Mouse (Mus musculus): ENCODE data around the gene Kcnq2.
A peak's percentile ranks its signal among the peaks of the same experiment; 100 is the strongest.

Kcnq2 gene

GRCm38 (mm10) chr2:181134591-181135445 lies at the start of gene Kcnq2:
Kcnq2 (minus strand) TSS chr2:181135300.
- no peak for DNase-seq (ENCODE audit: low read depth, low spot score)

DNA sequence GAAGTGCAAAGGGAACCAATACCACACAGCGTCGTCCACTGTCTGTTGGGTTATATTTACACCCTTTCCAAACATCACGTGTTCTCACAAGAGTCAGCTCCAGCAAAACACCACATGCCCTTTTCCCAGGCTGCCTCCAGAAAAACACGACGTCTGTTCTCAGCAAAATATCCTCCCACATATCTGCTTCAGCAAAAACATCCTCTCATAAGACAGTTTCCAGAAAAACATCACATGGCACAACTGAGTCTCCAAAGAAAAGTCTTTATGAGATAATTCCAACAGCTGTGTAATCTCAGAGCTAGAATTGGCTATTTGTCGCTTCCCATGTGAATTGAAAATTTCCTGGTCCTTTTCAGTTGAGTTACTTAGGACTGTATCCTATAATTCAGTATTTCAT lies 45.8 kb upstream of the Kcnq2 start:
- DNase-seq (ENCODE audit: low read depth, low spot score) = no peak

DNA sequence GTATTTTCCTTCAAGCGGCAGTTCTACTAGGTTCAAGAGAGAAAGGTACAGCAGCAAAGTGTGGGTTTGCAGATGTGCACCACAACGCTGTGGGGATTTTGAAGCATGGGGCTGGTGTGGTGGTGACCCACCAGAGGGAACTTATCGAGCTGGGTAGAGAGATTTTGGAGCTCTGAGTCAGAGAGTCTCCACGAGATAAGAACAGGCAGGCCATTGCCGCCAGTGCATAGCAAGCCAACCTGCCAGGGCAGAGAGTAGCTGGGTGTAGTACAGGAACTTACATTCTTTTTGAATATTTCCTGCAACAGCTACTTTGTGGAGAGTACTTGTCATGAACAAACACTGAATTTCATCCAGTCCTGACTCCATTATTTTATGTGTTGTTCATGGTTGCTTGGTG lies 43.4 kb upstream of the Kcnq2 start:
- DNase-seq (ENCODE audit: low read depth, low spot score) = no peak

DNA sequence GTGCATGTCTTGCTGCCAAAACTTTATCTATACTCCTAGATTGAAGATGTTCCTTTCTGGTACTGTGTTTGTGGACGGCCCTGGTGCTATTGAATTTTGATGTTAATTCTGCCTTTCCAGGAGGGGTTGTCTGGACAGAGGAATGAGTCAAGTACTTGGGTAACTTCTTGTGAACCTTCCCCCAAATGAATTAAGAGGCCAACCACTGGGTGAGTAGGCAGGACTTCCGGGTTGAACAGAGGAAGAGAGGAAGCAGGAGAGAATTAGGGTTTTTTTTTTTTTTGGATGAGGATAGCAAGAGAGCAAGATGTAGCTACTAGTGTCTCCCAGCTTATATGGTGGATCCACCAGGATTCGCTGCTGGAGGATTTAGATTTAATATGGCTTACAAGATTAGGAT lies 42.9 kb upstream of the Kcnq2 start:
- no peak for DNase-seq (ENCODE audit: low read depth, low spot score)

- no peak for DNase-seq (ENCODE audit: low read depth, low spot score)
These were observed 39.5 kb upstream of the Kcnq2 start for GRCm38 (mm10) chr2:181174646-181175045.

- no peak for DNase-seq (ENCODE audit: low read depth, low spot score)
These were observed 31.4 kb upstream of the Kcnq2 start for GRCm38 (mm10) chr2:181166469-181166868.

DNA sequence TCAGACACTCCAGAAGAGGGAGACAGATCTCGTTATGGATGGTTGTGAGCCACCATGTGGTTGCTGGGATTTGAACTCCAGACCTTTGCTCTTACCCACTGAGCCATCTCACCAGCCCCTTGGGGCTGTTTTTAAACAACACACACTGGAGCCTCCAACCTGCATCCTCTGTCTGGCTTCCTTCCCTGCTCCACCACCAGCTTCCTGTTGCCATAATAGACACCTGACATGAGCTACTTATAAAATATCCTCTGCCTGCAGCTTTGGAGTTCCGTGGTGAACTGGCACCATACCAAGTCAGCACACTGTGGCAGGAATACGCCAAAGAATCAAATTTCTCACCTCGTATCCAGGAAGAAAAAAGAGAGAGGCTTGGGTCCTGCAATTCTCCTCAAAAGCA lies 25.7 kb upstream of the Kcnq2 start:
- DNase-seq (ENCODE audit: low read depth, low spot score) = no peak

- DNase-seq (ENCODE audit: low read depth, low spot score) = peak; percentile 43
These were observed 24.7 kb upstream of the Kcnq2 start for GRCm38 (mm10) chr2:181159771-181160170.

- DNase-seq (ENCODE audit: low read depth, low spot score) = peak; percentile 89
These were observed 24.0 kb upstream of the Kcnq2 start for GRCm38 (mm10) chr2:181159091-181159514.

DNA sequence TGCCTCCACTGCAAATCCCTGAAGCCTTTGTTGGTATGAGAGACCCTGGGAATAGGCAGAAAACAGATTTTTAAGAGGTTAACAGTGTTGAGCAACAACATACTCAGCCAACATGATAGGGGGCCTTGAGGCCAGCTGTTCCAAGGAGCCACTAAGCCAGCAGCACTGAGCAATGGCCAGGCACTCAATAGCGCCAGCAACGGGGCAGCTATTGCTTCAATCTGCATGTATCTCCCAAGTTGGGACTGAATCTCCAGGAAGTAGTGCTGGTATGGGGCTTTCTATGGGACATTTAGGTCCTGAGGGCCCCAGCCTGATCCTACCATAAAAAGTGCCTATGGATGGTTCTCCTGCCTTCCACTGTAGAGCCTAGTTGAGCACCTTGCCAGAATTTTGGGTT lies 23.4 kb upstream of the Kcnq2 start:
- DNase-seq (ENCODE audit: low read depth, low spot score) = no peak

DNA sequence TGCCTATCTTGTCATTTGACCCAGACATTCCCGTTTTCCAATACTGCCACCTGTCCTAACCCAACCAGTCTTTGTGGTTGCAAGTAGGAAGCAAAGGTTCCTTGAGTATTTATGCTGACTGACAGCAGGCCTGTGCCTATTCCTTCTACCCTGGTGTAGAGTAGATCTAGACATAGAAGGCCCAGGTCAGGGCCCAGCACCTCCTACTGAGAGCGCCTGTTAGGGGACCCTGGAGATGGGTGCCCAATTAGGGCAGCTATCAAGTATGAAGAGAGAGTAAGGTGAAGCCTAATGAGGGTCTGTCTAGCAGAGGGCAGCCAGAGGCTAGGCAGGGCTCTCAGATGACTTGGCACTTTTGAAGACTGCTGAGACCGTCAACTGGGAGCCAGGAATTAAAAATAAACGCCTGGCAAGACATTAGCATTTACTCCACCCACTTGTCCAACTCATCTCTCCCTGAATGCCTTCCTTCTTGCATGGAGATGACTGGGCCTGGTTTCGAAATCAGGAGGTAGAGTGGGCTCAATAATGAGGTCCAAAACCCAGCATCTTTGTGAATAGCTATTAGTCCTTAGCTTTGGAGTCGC lies 22.7 kb upstream of the Kcnq2 start:
- peak; percentile 89 for DNase-seq (ENCODE audit: low read depth, low spot score)

DNA sequence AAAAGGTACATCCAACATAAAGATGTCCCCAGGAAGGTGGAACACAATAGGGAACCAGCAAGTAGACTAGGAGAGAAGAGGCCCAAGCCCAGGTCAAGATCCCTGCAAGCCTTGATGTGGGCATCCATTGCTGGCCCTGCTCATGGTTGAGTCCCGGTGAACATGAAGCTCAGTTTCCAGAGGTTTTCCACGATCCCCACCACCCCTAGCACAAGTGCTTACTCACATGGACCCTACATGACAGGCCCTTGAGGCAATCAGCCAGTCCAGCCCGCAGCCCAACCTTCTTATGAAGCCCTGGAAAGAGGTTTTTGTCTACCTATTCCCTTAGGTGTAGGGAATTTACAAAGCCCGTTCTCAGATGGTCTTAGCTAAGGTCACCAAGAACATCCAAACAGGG lies 22.1 kb upstream of the Kcnq2 start:
- DNase-seq (ENCODE audit: low read depth, low spot score) = no peak

- DNase-seq (ENCODE audit: low read depth, low spot score) = peak; percentile 68
These were observed 21.4 kb upstream of the Kcnq2 start, which contains the start of gene Eef1a2 for GRCm38 (mm10) chr2:181156248-181157121. Eef1a2 (minus strand) TSS chr2:181157014.

- peak; percentile 89 for DNase-seq (ENCODE audit: low read depth, low spot score)
These were observed 20.7 kb upstream of the Kcnq2 start for GRCm38 (mm10) chr2:181155801-181156200.

- peak; percentile 65 for DNase-seq (ENCODE audit: low read depth, low spot score)
These were observed 19.8 kb upstream of the Kcnq2 start for GRCm38 (mm10) chr2:181154831-181155415.

- no peak for DNase-seq (ENCODE audit: low read depth, low spot score)
These were observed 19.3 kb upstream of the Kcnq2 start for GRCm38 (mm10) chr2:181154361-181154760.

GRCm38 (mm10) chr2:181153837-181154236 lies 18.7 kb upstream of the Kcnq2 start:
- DNase-seq (ENCODE audit: low read depth, low spot score) = no peak

- no peak for DNase-seq (ENCODE audit: low read depth, low spot score)
These were observed 18.0 kb upstream of the Kcnq2 start for GRCm38 (mm10) chr2:181153131-181153530.

DNA sequence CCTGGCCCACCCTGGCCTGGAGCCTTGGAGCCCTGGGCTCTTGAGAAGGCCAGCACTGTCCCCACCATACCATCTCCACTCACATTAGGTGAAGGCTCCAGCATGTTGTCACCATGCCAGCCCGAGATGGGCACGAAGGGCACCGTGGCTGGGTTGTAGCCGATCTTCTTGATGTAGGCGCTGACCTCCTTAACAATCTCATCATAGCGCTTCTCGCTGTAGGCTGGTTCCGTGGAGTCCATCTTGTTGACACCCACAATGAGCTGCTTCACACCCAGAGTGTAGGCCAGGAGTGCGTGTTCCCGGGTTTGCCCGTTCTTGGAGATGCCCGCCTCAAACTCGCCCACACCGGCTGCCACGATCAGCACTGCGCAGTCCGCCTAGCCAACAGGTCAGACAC lies 17.6 kb upstream of the Kcnq2 start:
- DNase-seq (ENCODE audit: low read depth, low spot score) = no peak

DNA sequence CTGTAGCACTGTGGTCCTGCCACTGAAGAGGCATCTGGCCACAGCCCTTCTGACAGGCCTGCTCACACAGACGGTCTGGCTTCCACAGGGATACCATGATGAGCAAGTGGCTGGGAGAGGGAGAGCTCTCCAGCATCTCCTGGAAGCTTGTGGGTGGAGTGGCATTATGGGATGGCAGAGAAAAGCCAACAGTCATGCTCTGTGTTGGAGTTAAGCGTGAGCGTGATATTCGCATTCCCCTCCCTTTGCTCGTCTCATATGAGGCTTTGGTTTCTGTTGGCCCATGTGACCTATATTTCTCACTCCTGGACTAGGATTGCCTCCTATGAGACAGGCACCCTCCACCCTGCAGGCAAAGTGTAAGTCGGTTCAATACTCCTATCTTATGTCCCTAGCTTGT lies 15.2 kb upstream of the Kcnq2 start:
- DNase-seq (ENCODE audit: low read depth, low spot score) = no peak

GRCm38 (mm10) chr2:181148318-181148955 lies 13.3 kb upstream of the Kcnq2 start:
- DNase-seq (ENCODE audit: low read depth, low spot score) = no peak

All from skeletal muscle tissue, adult 2 months (tissue).